Mouse (Mus musculus) midbrain, embryonic 12.5 days (tissue): ENCODE data around the gene Gm2001. TPM values are rescaled to one million over a fixed set of nuclear protein-coding genes. Genes with fewer than 3 reads are reported as not detected.
"Not testable (repeated sequence)": the region's sequence is repeated elsewhere in the genome, so short reads cannot be mapped to it uniquely, and the experiment has no call there.

Source experiments
- ATAC-seq: fragments of 200-750 bp; cut with Nextera tagmentation; 2 replicates; pipeline ENCODE4 v1.8.0; 2017; ENCODE audit warnings: low read depth, moderate TSS enrichment, moderate library complexity; ENCODE audit not compliant: low FRiP score
- H3K27ac ChIP-seq: fragments of 300-500 bp; sonication (generic); replicated peaks from 2 replicates; pipeline ENCODE4 v1.5.1; 2016; ENCODE audit warnings: mild to moderate bottlenecking
- H3K27me3 ChIP-seq: fragments of 300-500 bp; sonication (generic); 2 replicates; pipeline ENCODE4 v1.6.1; 2016; ENCODE audit warnings: mild to moderate bottlenecking
- H3K36me3 ChIP-seq: fragments of 300-500 bp; sonication (generic); 2 replicates; pipeline ENCODE4 v1.6.1; 2016
- H3K4me1 ChIP-seq: fragments of 300-500 bp; sonication (generic); 2 replicates; pipeline ENCODE4 v1.6.1; 2016
- H3K4me2 ChIP-seq: fragments of 300-500 bp; sonication (generic); replicated peaks from 2 replicates; pipeline ENCODE4 v1.6.1; 2016; ENCODE audit warnings: mild to moderate bottlenecking, moderate library complexity
- H3K4me3 ChIP-seq: fragments of 300-500 bp; sonication (generic); 2 replicates; pipeline ENCODE4 v1.5.1; 2016; ENCODE audit warnings: mild to moderate bottlenecking
- H3K9ac ChIP-seq: fragments of 300-500 bp; sonication (generic); replicated peaks from 2 replicates; pipeline ENCODE4 v1.6.1; 2016; ENCODE audit warnings: mild to moderate bottlenecking, moderate library complexity
- H3K9me3 ChIP-seq: fragments of 300-500 bp; sonication (generic); 2 replicates; pipeline ENCODE4 v1.6.1; 2016; ENCODE audit warnings: mild to moderate bottlenecking
- WGBS: fragments of 180-500 bp; shearing (Covaris S2); methylation state at CpG from one replicate; pipeline ENCODE4 v1.1.7; 2016; 5-methylcytosine and 5-hydroxymethylcytosine counted together
- polyA plus RNA-seq: library from polyadenylated mRNA; unstranded; fragments of >200 nt; fragmentation: Nextera tagmentation; extraction: Ambion mirVana; gene quantifications from 2 replicates; pipeline ENCODE4 v1.2.1, GENCODE M21; 2016

Gene Gm2001
- polyA plus RNA-seq: not detected in 2 replicates

DNA sequence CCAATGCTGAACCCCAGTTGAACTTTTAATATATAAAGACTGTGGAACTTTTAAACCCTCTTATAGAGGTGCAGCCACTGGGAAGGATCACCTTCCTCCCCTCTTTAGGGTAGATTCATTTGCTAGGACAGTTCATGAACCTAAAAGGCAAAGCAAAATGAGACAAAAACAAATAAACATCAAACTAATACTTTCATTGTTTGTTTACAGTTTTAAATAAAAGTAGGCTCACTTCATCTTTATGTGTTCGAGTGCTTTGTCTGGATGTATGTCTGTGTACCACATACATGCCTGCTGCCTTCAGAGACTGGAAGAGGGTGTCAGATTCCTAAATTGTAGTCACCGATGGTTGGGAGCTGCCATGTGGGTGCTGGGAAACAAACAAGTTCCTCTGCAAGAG lies at the start of gene Gm2001:
Gene Gm2001 (minus strand): TSS at position 101 of the 400 bp plus-strand sequence.
- H3K4me2 ChIP-seq, H3K9me3 ChIP-seq, H3K27ac ChIP-seq, H3K4me3 ChIP-seq, H3K4me1 ChIP-seq, H3K9ac ChIP-seq, H3K36me3 ChIP-seq, ATAC-seq, H3K27me3 ChIP-seq: not testable (repeated sequence)
- WGBS: 80% methylated on average over 2 of the region's 2 CpGs

DNA sequence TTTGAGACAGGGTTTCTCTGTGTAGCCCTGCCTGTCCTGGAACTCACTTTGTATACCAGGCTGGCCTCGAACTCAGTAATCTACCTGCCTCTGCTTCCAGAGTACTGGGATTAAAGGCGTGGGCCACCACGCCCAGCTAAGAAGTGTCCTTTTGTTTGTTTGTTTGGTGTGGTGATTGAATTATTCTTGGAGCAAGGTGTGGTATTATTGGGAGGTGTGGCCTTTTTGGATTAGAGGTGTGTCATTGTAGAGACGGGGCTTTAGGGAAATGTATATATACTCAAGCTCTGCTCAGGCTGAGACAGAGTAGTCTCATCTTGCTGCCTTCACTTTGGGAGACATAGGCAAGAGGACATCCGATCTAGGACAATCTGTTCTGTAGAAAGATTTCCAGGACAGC lies 31.6 kb upstream of the Gm2001 start, which contains the start of gene Gm2016:
Gene Gm2016 (plus strand): TSS at position 301 of the 400 bp plus-strand sequence.
- not testable (repeated sequence) for H3K36me3 ChIP-seq, H3K9ac ChIP-seq, H3K27ac ChIP-seq, H3K4me2 ChIP-seq, H3K4me1 ChIP-seq, H3K9me3 ChIP-seq, ATAC-seq, H3K27me3 ChIP-seq, H3K4me3 ChIP-seq
- 91% methylated on average over 5 of the region's 5 CpGs for WGBS

DNA sequence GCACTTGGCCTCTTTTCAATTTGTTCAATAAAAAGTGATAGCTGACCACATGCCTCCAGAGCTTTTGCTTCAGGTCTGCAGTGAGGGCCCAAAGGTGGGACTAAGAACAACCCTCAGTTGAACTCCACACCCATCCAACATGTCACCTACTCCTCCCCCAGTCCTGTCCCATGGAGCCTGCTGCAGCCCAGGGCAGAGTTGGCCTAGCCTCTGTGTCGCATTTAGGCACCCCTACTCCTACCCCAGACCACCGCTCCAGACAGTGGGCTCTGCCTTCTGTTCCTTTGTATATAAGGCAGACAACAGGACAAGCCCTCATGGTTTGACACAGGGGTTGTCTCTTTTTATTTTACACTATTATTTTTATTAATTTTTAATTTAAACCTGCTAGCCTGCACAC lies 21.9 kb upstream of the Gm2001 start:
- not testable (repeated sequence) for H3K4me3 ChIP-seq, H3K9ac ChIP-seq, H3K9me3 ChIP-seq, H3K36me3 ChIP-seq, H3K27ac ChIP-seq, H3K4me1 ChIP-seq, H3K27me3 ChIP-seq, ATAC-seq, H3K4me2 ChIP-seq
- WGBS: 88% methylated on average over 2 of the region's 2 CpGs

DNA sequence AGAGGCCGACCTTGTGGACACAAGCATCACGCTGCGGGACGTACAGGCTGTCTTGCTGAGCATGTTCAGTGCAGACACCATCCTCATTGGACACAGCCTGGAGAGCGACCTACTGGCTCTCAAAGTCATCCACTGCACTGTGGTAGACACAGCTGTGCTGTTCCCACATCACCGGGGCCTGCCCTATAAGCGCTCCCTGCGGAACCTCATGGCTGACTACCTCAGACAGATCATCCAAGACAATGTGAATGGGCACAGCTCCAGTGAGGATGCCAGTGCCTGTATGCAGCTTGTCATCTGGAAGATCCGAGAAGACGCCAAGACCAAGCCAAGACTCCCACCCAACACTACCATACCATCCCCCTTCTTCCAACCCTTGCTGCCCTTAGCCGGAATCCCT lies 21.5 kb upstream of the Gm2001 start:
- 96% methylated on average over 10 of the region's 11 CpGs for WGBS
- not testable (repeated sequence) for H3K4me1 ChIP-seq, H3K27me3 ChIP-seq, H3K27ac ChIP-seq, H3K4me2 ChIP-seq, H3K9ac ChIP-seq, H3K9me3 ChIP-seq, H3K36me3 ChIP-seq, H3K4me3 ChIP-seq, ATAC-seq

DNA sequence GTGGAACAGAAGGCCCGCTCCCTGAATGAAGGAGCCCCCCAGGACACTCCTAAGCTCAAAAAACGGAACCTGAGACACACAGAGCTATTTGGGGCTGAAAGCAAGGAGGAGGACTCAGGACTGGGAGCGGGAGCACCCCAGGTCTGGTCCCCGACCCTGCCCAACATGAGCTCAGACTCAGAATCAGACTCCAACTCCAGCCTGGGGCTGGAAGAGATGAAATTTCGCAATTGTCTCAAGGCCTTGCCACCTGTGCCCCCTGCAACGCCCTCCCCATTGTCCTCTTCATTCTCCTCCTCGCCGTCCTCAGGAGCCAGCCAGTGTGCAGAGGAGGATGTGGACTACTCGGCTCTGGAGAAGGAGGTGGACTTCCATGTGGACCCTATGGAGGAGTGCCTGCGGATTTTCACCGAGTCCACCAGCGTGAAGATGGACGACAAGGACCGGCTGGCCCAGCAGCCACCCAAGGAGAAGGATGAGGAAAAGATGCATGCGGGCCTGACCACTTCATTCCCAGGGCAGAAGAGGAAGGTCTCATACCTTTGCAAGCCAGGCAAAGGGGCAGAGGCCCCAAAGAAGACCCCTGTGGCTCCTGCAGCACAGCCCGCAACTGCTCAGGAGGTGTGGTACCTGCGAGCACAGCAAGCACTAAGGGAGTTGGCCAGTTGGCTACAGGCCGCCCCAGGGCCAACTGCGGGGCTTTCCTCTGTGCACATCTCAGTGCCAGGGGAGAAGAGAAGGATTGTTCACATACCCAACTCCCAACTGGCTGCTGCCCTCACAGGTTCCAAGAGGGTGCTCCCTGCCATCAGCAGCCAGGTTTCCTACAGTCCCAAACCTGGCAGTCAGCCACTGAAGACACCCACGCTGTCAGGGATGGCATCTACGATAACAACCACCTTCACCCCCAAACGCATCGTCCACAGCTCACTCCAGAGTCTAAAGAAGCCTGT lies 19.9 kb upstream of the Gm2001 start:
- H3K4me1 ChIP-seq, H3K27ac ChIP-seq, H3K4me2 ChIP-seq, H3K4me3 ChIP-seq, H3K36me3 ChIP-seq, H3K9me3 ChIP-seq, H3K9ac ChIP-seq, H3K27me3 ChIP-seq: not testable (repeated sequence)
- 82% methylated on average over 23 of the region's 23 CpGs for WGBS
- 0 out of 2 replicates have a peak, but pooled peaks have one; percentile 25 for ATAC-seq

DNA sequence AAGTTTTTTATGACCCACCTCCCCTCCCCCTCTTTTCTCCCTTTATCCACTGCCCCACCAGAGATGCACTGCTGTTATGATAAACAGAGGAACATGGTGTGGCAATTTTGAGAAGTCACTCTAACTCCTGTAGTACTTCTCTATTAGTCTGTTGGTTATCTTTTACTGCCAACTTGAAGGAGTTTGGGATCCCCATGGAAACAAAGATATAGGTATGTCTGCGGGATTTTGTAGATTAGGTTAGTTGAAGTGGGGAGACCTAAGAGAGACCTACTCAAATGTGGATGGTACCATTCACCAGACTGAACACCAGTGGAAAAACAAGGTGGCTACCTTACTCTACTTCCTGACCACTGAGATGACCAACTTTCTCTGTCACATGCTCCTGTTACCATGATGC lies 13.9 kb upstream of the Gm2001 start:
- H3K27ac ChIP-seq, ATAC-seq, H3K4me2 ChIP-seq, H3K4me1 ChIP-seq, H3K36me3 ChIP-seq, H3K9me3 ChIP-seq, H3K9ac ChIP-seq, H3K27me3 ChIP-seq, H3K4me3 ChIP-seq: not testable (repeated sequence)
- WGBS: 64% methylated on average over 1 of the region's 1 CpGs

DNA sequence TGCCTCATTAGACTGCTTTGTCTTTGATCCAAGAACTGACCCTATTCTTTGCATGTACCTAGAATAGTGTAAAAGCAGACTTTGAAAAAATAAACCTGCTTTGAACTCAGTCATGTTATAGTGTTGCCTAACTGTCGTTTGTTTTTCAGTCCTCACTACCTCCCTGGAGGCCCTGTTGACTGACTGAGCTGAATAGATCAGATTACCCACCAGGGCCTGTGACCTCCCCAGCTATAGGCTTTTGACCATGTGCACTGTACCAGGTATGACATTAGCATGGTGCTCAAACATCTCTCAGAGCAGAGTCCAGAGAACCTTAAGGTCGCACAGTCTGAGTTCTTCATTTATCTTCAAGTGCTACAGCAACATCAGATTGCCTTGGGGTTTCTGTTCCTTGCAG lies 8.5 kb upstream of the Gm2001 start:
- H3K27me3 ChIP-seq, H3K4me3 ChIP-seq, ATAC-seq, H3K9me3 ChIP-seq, H3K27ac ChIP-seq, H3K4me2 ChIP-seq, H3K36me3 ChIP-seq, H3K9ac ChIP-seq, H3K4me1 ChIP-seq: not testable (repeated sequence)
- no CpG with 5 or more reads among the region's 2 CpGs for WGBS

DNA sequence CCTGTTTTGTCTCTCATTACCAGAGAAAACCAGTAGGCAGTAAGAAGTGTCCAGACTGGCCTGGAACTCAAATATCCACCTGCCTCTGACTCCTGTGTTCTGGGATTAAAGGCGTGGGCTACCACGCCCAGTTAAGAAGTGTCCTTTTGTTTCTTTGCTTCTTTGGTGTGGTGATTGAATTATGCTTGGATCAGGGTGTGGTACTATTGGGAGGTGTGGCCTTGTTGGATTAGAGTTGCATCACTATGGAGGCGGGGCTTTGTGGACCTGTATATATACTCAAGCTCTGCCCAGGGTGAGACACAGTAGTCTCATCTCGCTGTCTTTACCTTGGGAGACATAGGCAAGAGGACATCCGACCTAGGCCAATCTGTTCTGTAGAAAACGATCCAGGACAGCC lies 25.9 kb downstream of the Gm2001 start, which contains the start of gene BB287469:
Gene BB287469 (plus strand): TSS at position 301 of the 400 bp plus-strand sequence.
- H3K4me1 ChIP-seq, ATAC-seq, H3K9me3 ChIP-seq, H3K27ac ChIP-seq, H3K9ac ChIP-seq, H3K4me2 ChIP-seq, H3K36me3 ChIP-seq, H3K4me3 ChIP-seq, H3K27me3 ChIP-seq: not testable (repeated sequence)
- WGBS: 90% methylated on average over 6 of the region's 6 CpGs

DNA sequence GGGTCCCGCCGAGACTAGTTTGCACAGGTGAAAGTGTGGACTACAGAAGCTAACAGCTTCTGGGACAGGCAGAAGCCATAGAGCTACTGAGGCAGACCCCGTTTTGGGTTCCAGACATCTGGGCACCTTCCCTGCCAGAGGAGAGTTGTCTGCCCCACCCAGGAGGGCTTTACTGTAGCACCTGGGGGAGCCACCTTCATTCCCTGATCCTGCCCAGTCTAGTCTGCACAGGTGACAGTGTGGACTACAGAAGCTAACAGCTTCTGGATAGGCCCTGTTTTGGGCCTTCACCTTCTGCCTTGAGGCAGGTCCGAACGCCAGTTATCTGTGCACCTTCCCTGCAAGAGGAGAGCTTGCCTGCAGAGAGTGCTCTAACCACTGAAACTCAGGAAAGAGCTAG lies 44.2 kb downstream of the Gm2001 start:
- not testable (repeated sequence) for H3K4me2 ChIP-seq, H3K36me3 ChIP-seq, H3K4me1 ChIP-seq, ATAC-seq, H3K9ac ChIP-seq, H3K9me3 ChIP-seq, H3K27me3 ChIP-seq, H3K4me3 ChIP-seq, H3K27ac ChIP-seq
- WGBS: 82% methylated on average over 5 of the region's 5 CpGs

DNA sequence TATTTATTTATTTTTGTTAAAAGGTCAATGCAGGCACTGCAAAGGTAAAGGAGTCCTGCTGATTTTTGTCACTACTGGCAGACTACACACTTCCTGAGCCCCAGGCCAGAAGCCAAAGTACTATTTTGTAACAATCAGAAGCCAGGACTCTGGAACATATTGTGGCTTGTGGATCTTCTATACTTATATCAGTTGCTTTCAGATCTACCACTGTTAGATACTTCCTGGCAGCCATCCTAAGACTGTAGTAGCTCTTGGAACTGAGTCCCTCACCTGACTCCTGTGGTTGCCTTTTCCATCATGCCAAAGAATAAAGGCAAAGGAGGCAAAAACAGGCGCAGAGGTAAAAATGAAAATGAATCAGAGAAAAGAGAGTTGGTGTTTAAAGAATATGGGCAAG lies 46.9 kb downstream of the Gm2001 start, which contains the start of gene Gm21936:
Gene Gm21936 (plus strand): TSS at position 301 of the 400 bp plus-strand sequence.
- not testable (repeated sequence) for H3K27me3 ChIP-seq, H3K4me3 ChIP-seq, H3K36me3 ChIP-seq, H3K4me1 ChIP-seq, H3K4me2 ChIP-seq, ATAC-seq, H3K9ac ChIP-seq, H3K9me3 ChIP-seq, H3K27ac ChIP-seq
- WGBS: 91% methylated on average over 1 of the region's 1 CpGs
